Mouse (Mus musculus) hindbrain, postnatal 0 days (tissue): ENCODE data around the gene Slc41a3. TPM values are rescaled to one million over a fixed set of nuclear protein-coding genes. Genes with fewer than 3 reads are reported as not detected.

Experiments
- ATAC-seq: fragments of 200-750 bp; cut with Nextera tagmentation; 2 replicates; pipeline ENCODE4 v1.8.0; 2017; ENCODE audit warnings: mild to moderate bottlenecking, moderate TSS enrichment, moderate library complexity
- DNase-seq: peaks from one replicate; pipeline ENCODE4 v3.0.0-alpha.2; 2015; ENCODE audit warnings: low spot score
- H3K27ac ChIP-seq: fragments of 300-500 bp; sonication (generic); 2 replicates; pipeline ENCODE4 v1.5.1; 2014; ENCODE audit warnings: mild to moderate bottlenecking
- H3K27me3 ChIP-seq: fragments of 300-500 bp; sonication (generic); 2 replicates; pipeline ENCODE4 v1.6.1; 2014; ENCODE audit warnings: low read length, mixed read lengths; ENCODE audit not compliant: insufficient read depth
- H3K36me3 ChIP-seq: fragments of 300-500 bp; sonication (generic); 2 replicates; pipeline ENCODE4 v1.6.1; 2014; ENCODE audit warnings: low read length, mixed read lengths; ENCODE audit not compliant: insufficient read depth
- H3K4me1 ChIP-seq: fragments of 300-500 bp; sonication (generic); 2 replicates; pipeline ENCODE4 v1.6.1; 2014; ENCODE audit warnings: antibody characterized with exemption, low read length, mixed read lengths; ENCODE audit not compliant: insufficient read depth
- H3K4me2 ChIP-seq: fragments of 300-500 bp; sonication (generic); 2 replicates; pipeline ENCODE4 v1.6.1; 2014; ENCODE audit warnings: low read depth, mild to moderate bottlenecking, low read length, moderate library complexity, mixed read lengths
- H3K4me3 ChIP-seq: fragments of 300-500 bp; sonication (generic); 2 replicates; pipeline ENCODE4 v1.5.1; 2014; ENCODE audit warnings: low read length
- H3K9ac ChIP-seq: fragments of 300-500 bp; sonication (generic); replicated peaks from 2 replicates; pipeline ENCODE4 v1.6.1; 2014; ENCODE audit warnings: mild to moderate bottlenecking, low read length, moderate library complexity, mixed read lengths
- H3K9me3 ChIP-seq: fragments of 300-500 bp; sonication (generic); 2 replicates; pipeline ENCODE4 v1.6.1; 2016; ENCODE audit warnings: low read length, mixed read lengths
- CTCF ChIP-seq: IDR thresholded peaks from 2 replicates; pipeline ENCODE4 v1.5.1; 2016; ENCODE audit warnings: antibody characterized with exemption, control low read depth, low read depth
- WGBS: fragments of 180-500 bp; shearing (Covaris S2); extraction: QIAGEN DNeasy Blood & Tissue Kit; methylation state at CpG from one replicate; pipeline ENCODE4 v1.1.7; 2014; 5-methylcytosine and 5-hydroxymethylcytosine counted together
- polyA plus RNA-seq: library from polyadenylated mRNA; unstranded; fragments of >200 nt; fragmentation: Nextera tagmentation; extraction: Ambion mirVana; gene quantifications from 2 replicates; pipeline ENCODE4 v1.2.1, GENCODE M21; 2015
- total RNA-seq: library from RNA; depleted of rRNA; stranded (reverse); fragments of >200 nt; gene quantifications from 2 replicates; pipeline ENCODE4 v1.2.3, GENCODE M21; 2014

Slc41a3 gene
- total and polyA plus RNA-seq, 2 experiments from 2014 or later = 17.6 to 18.0 TPM

DNA sequence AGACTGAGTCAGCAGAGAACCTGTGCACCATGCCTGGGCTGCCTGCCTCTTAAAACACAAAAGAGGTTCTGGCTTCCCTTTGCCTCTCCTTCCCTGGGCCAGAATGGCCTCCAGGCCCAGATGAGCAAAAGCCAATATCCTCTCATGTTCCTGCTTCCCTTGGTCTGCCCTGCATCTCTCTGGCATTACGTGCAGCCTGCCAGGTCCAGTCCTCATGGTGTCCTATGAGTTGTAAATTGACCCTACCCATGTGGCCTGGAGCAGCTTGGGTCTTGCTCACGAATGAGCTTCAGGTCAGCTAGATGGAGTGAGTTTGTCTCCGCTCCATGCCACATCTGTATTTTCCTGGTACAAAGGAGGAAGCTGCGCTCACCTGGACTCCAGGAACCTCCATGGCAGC is 7.5 kb upstream of the Slc41a3 start:
- H3K4me2 ChIP-seq = no peak overlapping the region
- H3K27ac ChIP-seq = no peak overlapping the region; the same call in 1 of the 2 replicates
- ATAC-seq (no peak), DNase-seq (no peak)
- H3K4me1 ChIP-seq = no peaks in the 10 kb centered on the region
- H3K27me3 ChIP-seq = no peaks in the 10 kb centered on the region
- 91% methylated on average over 4 of the region's 4 CpGs for WGBS
- no peaks in the 10 kb centered on the region for H3K36me3 ChIP-seq
- no peak overlapping the region for H3K9ac ChIP-seq
- no peaks in the 10 kb centered on the region for H3K9me3 ChIP-seq
- H3K4me3 ChIP-seq = no peak overlapping the region
- TF ChIP-seq CTCF = no peak

GRCm38 (mm10) chr6:90597592-90597991 is 6.9 kb upstream of the Slc41a3 start:
- 41% methylated on average over 2 of the region's 2 CpGs for WGBS
- ATAC-seq (peak; percentile 69; the same call in 1 of the 2 replicates), DNase-seq (peak; percentile 81)
- Histone ChIP-seq H3K27ac (no peak overlapping the region; the same call in 1 of the 2 replicates), H3K36me3 (no peaks in the 10 kb centered on the region), H3K9ac (no peak overlapping the region), H3K9me3 (no peaks in the 10 kb centered on the region), H3K4me3 (no peak overlapping the region), H3K4me2 (no peak overlapping the region), H3K4me1 (no peaks in the 10 kb centered on the region), H3K27me3 (no peaks in the 10 kb centered on the region)
- TF ChIP-seq CTCF = no peak

DNA sequence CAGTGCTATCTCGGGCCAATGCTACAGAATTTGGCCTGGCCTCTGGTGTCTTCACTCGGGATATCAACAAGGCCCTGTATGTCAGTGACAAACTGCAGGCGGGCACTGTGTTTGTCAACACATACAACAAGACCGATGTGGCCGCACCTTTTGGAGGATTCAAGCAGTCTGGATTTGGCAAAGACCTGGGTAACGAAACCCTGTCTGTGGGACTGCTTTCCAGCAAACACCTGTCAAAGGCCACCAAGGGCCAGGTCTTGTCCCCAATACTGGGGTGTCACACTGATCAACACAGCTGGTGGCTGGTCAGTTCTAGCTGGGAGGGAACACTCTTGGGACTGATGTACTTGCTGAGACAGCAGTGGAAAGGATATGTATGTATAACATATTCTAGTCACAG is 6.3 kb upstream of the Slc41a3 start:
- no peaks in the 10 kb centered on the region for H3K9me3 ChIP-seq
- no peak overlapping the region for H3K9ac ChIP-seq
- H3K36me3 ChIP-seq = no peaks in the 10 kb centered on the region
- ATAC-seq (no peak), DNase-seq (no peak)
- TF ChIP-seq CTCF = no peak
- H3K27ac ChIP-seq = no peak overlapping the region
- H3K4me3 ChIP-seq = no peak overlapping the region
- 89% methylated on average over 6 of the region's 6 CpGs for WGBS
- H3K4me1 ChIP-seq = no peaks in the 10 kb centered on the region
- H3K4me2 ChIP-seq = no peak overlapping the region
- no peaks in the 10 kb centered on the region for H3K27me3 ChIP-seq

DNA sequence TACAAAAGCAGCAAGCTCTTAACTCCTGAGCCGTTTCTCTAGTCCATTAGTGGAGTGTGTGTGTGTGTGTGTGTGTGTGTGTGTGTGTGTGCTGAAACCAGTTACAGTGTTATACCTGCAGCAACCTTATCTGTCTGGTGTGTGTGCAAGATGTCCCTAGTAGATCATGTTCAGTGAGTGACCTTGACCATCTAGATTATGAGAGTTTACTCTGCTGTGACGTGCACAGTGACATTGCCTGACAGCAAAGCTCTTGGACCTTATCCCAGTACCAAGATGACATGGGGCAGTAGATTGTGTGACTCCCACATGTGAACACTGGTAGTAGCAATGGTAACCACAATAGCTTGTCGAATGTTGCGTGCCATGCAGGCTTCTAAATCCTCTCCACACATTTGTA is 4.2 kb upstream of the Slc41a3 start:
- no peaks in the 10 kb centered on the region for H3K36me3 ChIP-seq
- 77% methylated on average over 4 of the region's 4 CpGs for WGBS
- H3K27ac ChIP-seq = no peak overlapping the region
- H3K4me2 ChIP-seq = no peak overlapping the region
- no peak overlapping the region for H3K4me3 ChIP-seq
- no peak overlapping the region for H3K9ac ChIP-seq
- no peaks in the 10 kb centered on the region for H3K27me3 ChIP-seq
- TF ChIP-seq CTCF = no peak
- peaks cover 5% of the 10 kb centered on the region; the same call in 1 of the 2 replicates for H3K4me1 ChIP-seq
- H3K9me3 ChIP-seq = no peaks in the 10 kb centered on the region
- ATAC-seq (no peak), DNase-seq (no peak)

DNA sequence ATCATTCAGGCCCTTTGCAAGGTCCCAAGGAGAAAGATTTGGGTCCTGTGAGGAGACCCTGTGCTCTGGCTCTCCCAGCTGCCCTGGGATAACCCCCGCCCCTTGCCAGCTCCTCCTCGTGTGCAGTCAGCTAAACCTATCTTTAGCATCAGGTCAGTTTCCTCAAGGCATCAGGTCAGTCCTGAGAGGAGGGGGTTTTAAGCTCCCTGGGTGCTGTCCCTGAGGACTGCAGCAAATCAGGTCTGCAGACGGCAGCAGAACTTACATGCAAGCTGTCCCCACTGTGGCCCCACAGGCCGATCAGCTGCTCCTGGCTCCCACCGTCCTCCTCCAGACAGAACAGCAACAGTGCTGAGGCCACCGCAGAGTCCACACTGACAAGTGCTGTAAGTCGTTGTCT is 2.8 kb upstream of the Slc41a3 start:
- Histone ChIP-seq H3K4me2 (no peak overlapping the region), H3K9ac (no peak overlapping the region), H3K27me3 (no peaks in the 10 kb centered on the region), H3K4me3 (no peak overlapping the region), H3K27ac (no peak overlapping the region), H3K36me3 (no peaks in the 10 kb centered on the region), H3K9me3 (no peaks in the 10 kb centered on the region), H3K4me1 (peaks cover 5% of the 10 kb centered on the region; the same call in 1 of the 2 replicates)
- TF ChIP-seq CTCF = no peak
- 61% methylated on average over 7 of the region's 7 CpGs for WGBS
- ATAC-seq (no peak), DNase-seq (no peak)

- ATAC-seq (no peak), DNase-seq (no peak)
- H3K36me3 ChIP-seq = no peaks in the 10 kb centered on the region
- H3K9me3 ChIP-seq = no peaks in the 10 kb centered on the region
- H3K4me2 ChIP-seq = no peak overlapping the region
- TF ChIP-seq CTCF = no peak
- H3K27ac ChIP-seq = no peak overlapping the region
- no peak overlapping the region for H3K9ac ChIP-seq
- H3K27me3 ChIP-seq = no peaks in the 10 kb centered on the region
- H3K4me3 ChIP-seq = no peak overlapping the region
- 96% methylated on average over 3 of the region's 3 CpGs for WGBS
- H3K4me1 ChIP-seq = peaks cover 5% of the 10 kb centered on the region; the same call in 1 of the 2 replicates
Measured at GRCm38 (mm10) chr6:90602304-90602703, 2.2 kb upstream of the Slc41a3 start.

DNA sequence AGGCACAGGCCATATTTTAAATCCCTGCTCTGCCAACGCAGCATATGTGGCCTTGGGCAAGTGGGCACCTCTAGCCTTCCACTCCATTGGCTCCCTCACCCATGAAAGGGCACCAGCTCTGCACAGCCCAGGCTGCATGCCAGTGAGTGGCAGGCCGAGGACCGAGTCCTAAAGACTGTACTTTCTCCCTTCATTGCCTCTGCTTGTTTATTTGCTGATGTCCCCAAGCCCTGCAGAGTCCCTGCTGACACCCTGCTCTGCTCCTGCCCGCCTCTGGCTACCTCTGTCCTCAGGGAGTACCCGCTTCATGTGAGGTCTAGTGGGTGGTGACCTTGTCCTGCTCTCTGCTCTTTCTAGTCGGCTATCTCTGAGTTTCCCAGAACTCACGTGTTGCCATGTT is 1.4 kb upstream of the Slc41a3 start:
- ATAC-seq (no peak), DNase-seq (peak; percentile 15)
- no peaks in the 10 kb centered on the region for H3K36me3 ChIP-seq
- no peak overlapping the region for H3K4me2 ChIP-seq
- H3K9me3 ChIP-seq = no peaks in the 10 kb centered on the region
- no peak for TF ChIP-seq CTCF
- 58% methylated on average over 7 of the region's 7 CpGs for WGBS
- no peak overlapping the region for H3K4me3 ChIP-seq
- H3K9ac ChIP-seq = no peak overlapping the region
- H3K27me3 ChIP-seq = no peaks in the 10 kb centered on the region
- peaks cover 5% of the 10 kb centered on the region; the same call in 1 of the 2 replicates for H3K4me1 ChIP-seq
- no peak overlapping the region for H3K27ac ChIP-seq
